Mouse (Mus musculus): ENCODE data around the gene Col25a1. TPM values are rescaled to one million over a fixed set of nuclear protein-coding genes. Genes with fewer than 3 reads are reported as not detected.

Gene Col25a1
- polyA plus RNA-seq, 1 experiment from 2014 or later: 4.2 TPM

DNA sequence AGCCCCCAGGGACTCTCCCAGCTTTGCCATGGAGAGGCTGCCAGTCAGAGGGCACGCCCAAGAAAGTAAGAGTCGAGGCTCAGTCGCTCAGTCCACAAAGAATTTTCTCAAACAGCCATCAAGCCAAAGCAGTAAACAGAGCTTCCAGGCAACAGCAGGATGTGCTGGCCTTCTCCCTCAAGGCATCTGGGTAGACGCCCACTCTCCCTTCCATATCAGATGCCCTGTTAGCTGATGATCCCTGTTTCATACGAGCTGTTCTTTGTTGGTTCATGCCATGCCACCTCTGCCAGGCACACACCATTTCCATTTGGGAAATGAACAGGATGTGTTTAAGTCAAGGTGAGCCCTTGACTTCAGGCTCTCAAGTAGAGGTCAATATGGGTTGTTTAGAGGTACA is 334.1 kb downstream of the Col25a1 start:
- no peak for ATAC-seq (ENCODE audit: low FRiP score)

DNA sequence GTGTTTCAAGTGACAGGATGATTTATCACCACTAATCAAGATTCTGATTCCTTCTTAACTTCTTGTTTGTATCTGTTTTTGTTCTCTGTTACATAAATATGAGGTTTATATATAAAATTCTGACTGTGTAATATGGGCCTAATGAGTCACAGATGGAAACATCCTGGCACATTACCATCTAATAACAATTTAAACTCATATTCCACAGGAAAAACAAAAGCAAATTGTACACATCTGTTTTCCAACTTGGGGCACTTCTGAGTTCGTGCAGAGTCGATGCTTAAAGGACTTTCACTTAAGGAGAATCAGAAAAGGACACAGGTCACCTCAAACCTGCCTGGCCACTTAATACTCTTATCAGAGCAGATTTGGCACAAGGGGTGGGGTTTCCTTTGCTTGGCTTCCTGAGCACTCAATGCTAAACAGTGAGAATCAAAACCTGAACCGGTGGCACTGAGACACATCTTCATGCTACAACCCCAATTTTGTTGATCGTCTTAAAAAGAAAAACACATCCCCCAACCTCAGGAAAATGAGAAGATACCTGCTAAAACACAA is 342.0 kb downstream of the Col25a1 start:
- no peak overlapping the region for H3K27ac ChIP-seq
- H3K27me3 ChIP-seq: no peaks in the 10 kb centered on the region
- no peaks in the 10 kb centered on the region for H3K9me3 ChIP-seq
- 84% methylated on average over 4 of the region's 4 CpGs for WGBS
- no peak for ATAC-seq (ENCODE audit: low FRiP score)
- H3K4me2 ChIP-seq: no peak overlapping the region
- H3K36me3 ChIP-seq (replicated peaks): no peaks in the 10 kb centered on the region
- no peak overlapping the region for H3K9ac ChIP-seq
- H3K4me3 ChIP-seq (replicated peaks): no peak overlapping the region
- H3K4me1 ChIP-seq: no peaks in the 10 kb centered on the region

More for the DNA sequence above, 334.1 kb downstream of the Col25a1 start:
- no peak overlapping the region for H3K4me2 ChIP-seq
- H3K9me3 ChIP-seq: peaks cover 4% of the 10 kb centered on the region; the same call in 1 of the 2 replicates
- no peak overlapping the region for H3K9ac ChIP-seq
- WGBS: 87% methylated on average over 5 of the region's 5 CpGs
- H3K27ac ChIP-seq: no peak overlapping the region
- no peaks in the 10 kb centered on the region for H3K4me1 ChIP-seq
- H3K27me3 ChIP-seq: no peaks in the 10 kb centered on the region
- H3K4me3 ChIP-seq (replicated peaks): no peak overlapping the region
- H3K36me3 ChIP-seq (replicated peaks): no peaks in the 10 kb centered on the region

DNA sequence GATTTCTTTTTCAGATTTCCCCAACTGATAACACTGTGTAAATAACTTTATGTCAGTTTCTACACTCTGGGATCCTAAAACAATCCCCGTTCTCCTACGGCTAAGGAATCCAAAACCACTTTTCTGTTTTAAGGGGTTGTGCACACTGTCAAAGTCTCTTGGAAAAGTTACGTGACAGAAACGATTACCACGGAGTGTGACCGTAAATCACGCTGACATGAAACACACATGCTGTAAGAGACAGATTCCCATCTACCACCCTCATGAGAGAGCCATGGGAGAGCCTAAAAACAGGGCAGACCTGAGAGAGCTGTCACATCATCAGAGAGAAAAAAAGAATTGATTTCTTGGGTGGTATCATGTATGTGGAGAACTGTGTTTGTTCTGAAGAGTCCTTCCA is 342.7 kb downstream of the Col25a1 start:
- Histone ChIP-seq H3K4me3 (replicated peaks) (no peak overlapping the region), H3K36me3 (replicated peaks) (no peaks in the 10 kb centered on the region), H3K4me2 (no peak overlapping the region), H3K4me1 (no peaks in the 10 kb centered on the region), H3K9ac (no peak overlapping the region), H3K9me3 (no peaks in the 10 kb centered on the region), H3K27ac (no peak overlapping the region), H3K27me3 (no peaks in the 10 kb centered on the region)
- no peak for ATAC-seq (ENCODE audit: low FRiP score)
- 91% methylated on average over 7 of the region's 7 CpGs for WGBS

DNA sequence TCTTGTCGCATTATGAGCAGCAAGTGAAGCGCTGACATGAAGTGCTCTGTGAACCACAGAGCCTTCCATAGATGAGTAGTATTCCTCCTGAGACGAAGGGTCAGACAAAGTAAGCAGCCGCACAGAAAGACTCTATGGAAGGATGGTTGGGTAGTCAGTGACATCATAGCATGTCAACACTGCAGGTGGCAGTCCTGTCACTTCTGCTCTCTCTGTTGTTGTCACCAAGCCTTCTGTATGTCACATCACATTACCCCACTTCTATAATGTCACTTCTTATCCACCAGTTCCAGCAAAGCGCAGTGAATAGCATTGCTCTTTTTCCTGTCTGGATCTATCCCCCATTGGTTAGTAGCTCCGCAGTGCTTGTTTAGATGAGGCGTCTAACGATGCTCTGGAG is 351.2 kb downstream of the Col25a1 start:
- Histone ChIP-seq H3K9ac (no peak overlapping the region), H3K27ac (no peak overlapping the region), H3K4me1 (no peaks in the 10 kb centered on the region), H3K27me3 (no peaks in the 10 kb centered on the region), H3K9me3 (no peaks in the 10 kb centered on the region), H3K4me3 (replicated peaks) (no peak overlapping the region), H3K4me2 (no peak overlapping the region), H3K36me3 (replicated peaks) (no peaks in the 10 kb centered on the region)
- WGBS: 85% methylated on average over 8 of the region's 8 CpGs
- ATAC-seq (ENCODE audit: low FRiP score): no peak

DNA sequence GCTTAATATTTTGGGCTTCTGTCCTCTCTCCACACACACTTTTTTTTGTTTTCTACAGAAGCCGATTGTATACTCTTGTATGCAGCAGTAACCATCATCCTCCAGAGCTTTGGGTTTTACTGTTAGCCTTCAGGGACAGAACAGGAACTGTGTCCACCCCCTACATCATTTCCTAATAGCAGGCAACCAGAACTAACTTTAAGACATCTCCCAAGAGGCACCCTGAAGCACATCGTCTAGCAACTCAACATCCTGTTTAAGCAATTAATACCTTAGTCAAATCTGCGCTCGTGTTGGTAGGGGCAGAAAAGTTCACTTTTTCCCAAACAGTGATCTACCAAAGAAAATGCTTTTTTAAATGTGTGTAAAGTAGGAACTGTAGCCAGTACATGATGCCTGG is 357.5 kb downstream of the Col25a1 start:
- H3K4me3 ChIP-seq (replicated peaks): no peak overlapping the region
- H3K27ac ChIP-seq: no peak overlapping the region
- ATAC-seq (ENCODE audit: low FRiP score): no peak
- no peak overlapping the region for H3K9ac ChIP-seq
- H3K4me2 ChIP-seq: no peak overlapping the region
- 86% methylated on average over 4 of the region's 4 CpGs for WGBS
- no peaks in the 10 kb centered on the region for H3K27me3 ChIP-seq
- no peaks in the 10 kb centered on the region for H3K36me3 ChIP-seq (replicated peaks)
- no peaks in the 10 kb centered on the region for H3K9me3 ChIP-seq
- H3K4me1 ChIP-seq: peaks cover 3% of the 10 kb centered on the region; the same call in 1 of the 2 replicates

DNA sequence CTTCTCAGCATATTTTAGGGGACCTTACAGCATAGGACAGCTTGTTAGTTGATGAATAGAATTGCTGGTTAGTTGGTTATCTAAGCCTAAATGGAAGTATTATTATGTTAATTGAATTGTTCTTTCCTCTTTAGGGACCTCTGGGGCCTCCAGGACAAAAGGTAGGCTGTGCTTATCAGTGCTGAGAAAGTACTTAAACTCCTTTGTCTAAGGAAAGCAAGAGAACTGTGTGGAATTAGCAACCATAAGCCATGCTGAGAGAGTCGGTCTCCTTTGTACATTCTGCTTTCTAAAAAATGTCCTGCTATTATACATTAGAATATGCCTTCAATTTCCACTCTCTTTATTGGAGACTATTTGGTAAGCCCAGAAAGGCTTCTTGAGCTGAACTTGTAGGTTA is 362.9 kb downstream of the Col25a1 start:
- no peak for ATAC-seq (ENCODE audit: low FRiP score)
- WGBS: 10% methylated on average over 1 of the region's 1 CpGs
- H3K9me3 ChIP-seq: no peaks in the 10 kb centered on the region
- no peaks in the 10 kb centered on the region for H3K36me3 ChIP-seq (replicated peaks)
- peaks cover 16% of the 10 kb centered on the region for H3K4me1 ChIP-seq
- H3K27me3 ChIP-seq: no peaks in the 10 kb centered on the region
- no peak overlapping the region for H3K27ac ChIP-seq
- H3K4me2 ChIP-seq: no peak overlapping the region
- no peak overlapping the region for H3K4me3 ChIP-seq (replicated peaks)
- H3K9ac ChIP-seq: no peak overlapping the region

DNA sequence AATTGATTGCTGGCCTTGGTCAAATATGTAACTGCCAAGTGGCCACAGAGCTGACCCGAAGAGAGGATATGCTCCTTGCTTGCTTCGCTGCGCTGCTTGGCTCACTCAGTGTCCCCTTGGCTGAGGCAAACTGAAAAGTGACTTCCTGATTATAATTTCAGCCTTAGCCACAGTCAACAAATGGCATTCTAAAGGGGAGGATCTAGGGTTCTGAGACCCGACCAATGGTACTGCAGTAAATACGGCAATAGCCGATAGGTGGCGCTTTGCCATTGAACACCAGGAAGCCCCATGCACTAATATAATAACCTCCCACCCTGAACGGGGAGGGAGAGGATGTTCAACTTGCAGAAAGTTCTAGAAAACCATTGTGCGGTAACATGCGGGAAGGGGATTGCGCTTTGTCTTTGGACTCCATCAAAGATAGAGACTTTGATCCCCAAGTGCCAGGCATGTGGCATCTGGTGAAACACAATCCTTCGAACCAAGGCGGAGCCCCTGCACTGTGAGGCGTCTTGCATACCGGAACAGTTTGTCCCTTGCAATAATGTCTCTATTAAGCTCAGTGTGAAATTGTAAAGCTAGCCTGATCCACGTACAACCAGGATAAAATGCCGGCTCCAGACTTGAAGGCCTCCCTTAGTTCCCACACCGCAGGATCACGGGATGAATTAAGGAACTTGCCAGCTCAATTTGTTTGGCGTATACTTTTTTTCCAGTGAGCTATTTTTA is 363.5 kb downstream of the Col25a1 start:
- Histone ChIP-seq H3K9ac (no peak overlapping the region), H3K9me3 (no peaks in the 10 kb centered on the region), H3K27ac (no peak overlapping the region), H3K27me3 (no peaks in the 10 kb centered on the region), H3K4me3 (replicated peaks) (no peak overlapping the region), H3K4me1 (peaks cover 16% of the 10 kb centered on the region), H3K4me2 (no peak overlapping the region), H3K36me3 (replicated peaks) (no peaks in the 10 kb centered on the region)
- WGBS: 68% methylated on average over 20 of the region's 20 CpGs
- ATAC-seq (ENCODE audit: low FRiP score): no peak

DNA sequence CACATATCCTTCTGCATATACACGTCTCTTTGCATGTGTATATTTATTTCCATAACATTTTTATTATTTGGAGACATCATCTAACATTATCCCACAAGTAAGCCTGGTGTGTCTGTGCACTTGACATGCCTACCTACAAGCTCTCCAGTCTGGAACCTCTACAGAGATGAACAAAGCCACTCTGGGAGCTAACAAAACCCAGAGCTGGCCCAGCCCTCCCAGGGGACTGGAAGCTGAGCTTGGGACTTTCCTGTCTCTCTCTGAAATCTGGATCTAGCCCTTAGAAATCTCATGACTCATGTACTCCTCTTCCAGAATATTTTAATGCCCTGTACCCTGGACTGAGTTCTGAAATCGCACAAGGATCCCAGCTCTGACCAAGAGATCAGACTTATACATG is 365.7 kb downstream of the Col25a1 start:
- ATAC-seq (ENCODE audit: low FRiP score): no peak
- H3K4me1 ChIP-seq: peaks cover 19% of the 10 kb centered on the region

DNA sequence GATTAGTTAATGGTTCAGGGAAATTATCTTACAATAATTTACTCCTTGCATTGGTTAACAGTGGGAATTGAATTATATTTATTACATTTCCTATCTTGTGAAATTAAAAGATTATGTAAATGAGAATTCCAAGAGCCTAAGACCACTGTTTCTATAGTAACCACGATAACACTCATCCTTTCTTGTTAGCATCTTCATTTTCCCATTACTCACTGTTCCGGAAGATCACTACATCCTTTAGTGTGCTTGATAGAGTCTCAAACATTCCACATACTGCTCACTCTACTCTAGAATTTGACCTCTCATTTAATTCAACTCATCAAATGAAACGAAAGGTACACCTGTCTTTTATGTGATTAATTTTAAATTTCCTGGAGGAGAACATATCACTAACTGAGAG is 370.4 kb downstream of the Col25a1 start:
- Histone ChIP-seq H3K4me3 (replicated peaks) (no peak overlapping the region), H3K27ac (no peak overlapping the region), H3K36me3 (replicated peaks) (no peaks in the 10 kb centered on the region), H3K4me1 (peaks cover 3% of the 10 kb centered on the region; the same call in 1 of the 2 replicates), H3K4me2 (no peak overlapping the region), H3K27me3 (no peaks in the 10 kb centered on the region), H3K9me3 (no peaks in the 10 kb centered on the region), H3K9ac (no peak overlapping the region)
- WGBS: 70% methylated on average over 3 of the region's 3 CpGs
- no peak for ATAC-seq (ENCODE audit: low FRiP score)

More for the DNA sequence above, 365.7 kb downstream of the Col25a1 start:
- Histone ChIP-seq H3K4me3 (replicated peaks) (no peak overlapping the region), H3K9me3 (no peaks in the 10 kb centered on the region), H3K4me2 (no peak overlapping the region), H3K27ac (no peak overlapping the region), H3K36me3 (replicated peaks) (no peaks in the 10 kb centered on the region), H3K27me3 (no peaks in the 10 kb centered on the region), H3K9ac (no peak overlapping the region)
- 95% methylated on average over 2 of the region's 2 CpGs for WGBS

DNA sequence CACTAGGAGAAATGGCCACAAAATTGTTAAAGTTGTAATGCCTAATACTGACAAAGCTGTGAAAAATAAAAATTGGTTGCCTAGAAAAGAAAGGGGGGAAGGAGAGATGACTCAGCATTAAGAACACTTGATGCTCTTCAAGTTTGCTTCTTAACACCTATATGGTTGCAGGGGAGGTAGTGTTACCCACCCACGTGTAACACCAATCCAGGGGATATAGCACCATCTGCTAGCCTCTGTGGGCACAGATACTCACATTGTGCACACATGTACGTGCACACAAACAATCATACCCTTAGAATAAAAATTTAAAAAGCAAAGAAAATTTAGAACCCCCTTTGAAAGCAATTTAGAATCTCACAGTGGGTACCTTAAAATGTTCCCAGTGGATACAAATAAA is 377.0 kb downstream of the Col25a1 start:
- WGBS: 88% methylated on average over 2 of the region's 2 CpGs
- Histone ChIP-seq H3K4me1 (no peaks in the 10 kb centered on the region), H3K4me3 (replicated peaks) (no peak overlapping the region), H3K9me3 (no peaks in the 10 kb centered on the region), H3K27ac (no peak overlapping the region), H3K4me2 (no peak overlapping the region), H3K27me3 (no peaks in the 10 kb centered on the region), H3K9ac (no peak overlapping the region), H3K36me3 (replicated peaks) (no peaks in the 10 kb centered on the region)
- ATAC-seq (ENCODE audit: low FRiP score): no peak

DNA sequence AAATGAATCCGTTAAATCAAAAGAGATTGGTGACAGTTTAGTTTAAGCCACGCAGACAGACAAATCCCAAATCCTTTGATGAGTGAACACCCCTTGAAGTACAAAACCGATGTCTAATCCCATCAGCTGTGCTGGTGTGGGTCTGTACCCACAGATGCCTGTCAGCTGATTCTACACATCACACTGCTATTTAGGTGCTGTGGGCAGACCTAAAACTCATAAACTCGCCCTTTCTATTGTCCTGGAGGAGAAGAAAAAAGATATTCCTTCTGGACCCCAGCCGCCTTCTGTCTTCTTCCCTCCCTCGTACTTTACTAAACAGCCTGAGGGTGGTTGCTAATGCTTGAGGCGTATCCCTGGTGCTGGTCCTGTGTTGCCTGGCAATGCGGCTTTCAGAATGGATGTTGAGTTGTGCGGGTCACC is 387.2 kb downstream of the Col25a1 start:
- WGBS: 29% methylated on average over 9 of the region's 9 CpGs

DNA sequence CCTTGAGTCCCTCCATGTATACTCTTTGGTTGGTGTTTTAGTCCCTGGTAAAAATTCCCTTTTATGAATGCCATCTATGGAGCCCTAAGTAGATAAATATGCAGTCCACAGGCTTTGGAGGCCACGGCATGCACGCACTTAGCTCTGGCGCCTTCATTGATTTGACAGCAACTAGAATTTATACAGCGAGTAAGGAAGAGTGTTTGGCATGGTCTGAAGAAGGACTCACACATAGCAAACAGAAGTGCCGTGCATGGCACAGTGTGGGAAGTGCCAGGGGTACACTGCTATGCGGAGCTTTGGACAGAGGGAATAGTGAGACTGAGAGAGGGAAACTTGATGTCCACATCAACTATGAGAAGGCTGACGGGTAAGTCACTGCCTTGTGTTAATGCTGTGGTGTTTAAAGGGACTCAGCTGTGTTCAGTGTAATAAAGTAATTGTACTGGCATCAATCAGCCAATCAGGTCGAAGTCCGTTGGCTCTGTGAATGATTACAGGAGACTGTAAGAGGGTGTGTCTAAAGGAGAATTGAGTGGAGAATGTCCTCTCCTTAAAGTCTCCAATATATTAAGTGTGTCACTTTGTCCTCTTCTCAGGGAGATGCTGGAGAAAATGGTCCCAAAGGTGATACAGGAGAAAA is 390.7 kb downstream of the Col25a1 start:
- Histone ChIP-seq H3K27ac (no peak overlapping the region), H3K4me1 (peaks cover 13% of the 10 kb centered on the region; the same call in 1 of the 2 replicates), H3K4me3 (replicated peaks) (no peak overlapping the region), H3K4me2 (no peak overlapping the region), H3K9me3 (no peaks in the 10 kb centered on the region), H3K27me3 (no peaks in the 10 kb centered on the region), H3K36me3 (replicated peaks) (no peaks in the 10 kb centered on the region), H3K9ac (no peak overlapping the region)
- 91% methylated on average over 9 of the region's 9 CpGs for WGBS
- 0 out of 2 replicates have a peak, but pooled peaks have one; percentile 17 for ATAC-seq (ENCODE audit: low FRiP score)

More for the DNA sequence above, 387.2 kb downstream of the Col25a1 start:
- Histone ChIP-seq H3K4me2 (no peak overlapping the region), H3K9me3 (no peaks in the 10 kb centered on the region), H3K27me3 (no peaks in the 10 kb centered on the region), H3K36me3 (replicated peaks) (no peaks in the 10 kb centered on the region), H3K27ac (no peak overlapping the region), H3K4me1 (peaks cover 13% of the 10 kb centered on the region; the same call in 1 of the 2 replicates), H3K4me3 (replicated peaks) (no peak overlapping the region), H3K9ac (no peak overlapping the region)
- no peak for ATAC-seq (ENCODE audit: low FRiP score)
